Mouse (Mus musculus): ENCODE results near the gene Gm6040. TPM values are rescaled to one million over a fixed set of nuclear protein-coding genes. Genes with fewer than 3 reads are reported as not detected.

The Gm6040 gene
- polyA plus RNA-seq (2017; shearing (Covaris generic)), result not detected

DNA sequence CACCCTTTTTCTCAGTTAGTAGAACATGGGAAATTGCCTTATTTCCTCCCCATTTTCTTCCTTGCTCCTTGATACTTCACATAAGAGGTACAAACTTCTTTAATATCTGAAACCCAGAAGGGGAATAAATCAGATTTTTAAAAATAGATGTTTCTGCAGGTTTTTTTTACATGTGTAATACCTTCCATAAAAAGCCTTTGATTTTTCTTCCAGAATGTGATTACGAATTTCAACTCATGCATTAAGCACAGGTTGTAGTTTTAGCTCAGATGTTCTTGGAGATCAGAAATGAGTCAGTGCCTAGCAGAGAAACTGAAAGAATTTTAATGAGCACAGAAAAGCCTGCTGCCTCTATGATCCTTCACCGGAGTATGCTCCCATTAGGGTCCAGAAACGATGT, at the start of gene Gm6040:
TSS of gene Gm6040 (minus strand) at position 101 of the 400 bp plus-strand sequence.

DNA sequence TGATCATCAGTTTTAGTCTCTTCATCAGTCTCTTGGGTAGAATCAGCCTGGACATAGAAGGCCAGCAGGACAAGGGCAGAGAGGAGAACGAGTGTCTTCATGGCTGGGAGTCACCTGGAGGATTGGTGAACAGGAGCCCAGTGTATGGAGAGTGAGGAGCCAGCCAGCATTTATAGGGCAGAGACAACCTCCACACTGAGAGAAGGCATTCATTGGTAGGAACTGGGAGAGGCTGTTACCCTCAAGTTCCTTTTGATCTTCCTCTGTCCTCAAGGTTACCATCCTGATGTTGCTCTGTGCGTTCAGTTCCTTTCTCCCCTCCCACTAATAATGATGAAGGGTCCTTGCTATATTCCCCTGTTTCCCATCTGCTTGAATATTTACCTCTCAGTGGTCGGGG, 22.7 kb upstream of the Gm6040 start, which contains the start of gene AY761185:
TSS of gene AY761185 (minus strand) at position 101 of the 400 bp plus-strand sequence.

DNA sequence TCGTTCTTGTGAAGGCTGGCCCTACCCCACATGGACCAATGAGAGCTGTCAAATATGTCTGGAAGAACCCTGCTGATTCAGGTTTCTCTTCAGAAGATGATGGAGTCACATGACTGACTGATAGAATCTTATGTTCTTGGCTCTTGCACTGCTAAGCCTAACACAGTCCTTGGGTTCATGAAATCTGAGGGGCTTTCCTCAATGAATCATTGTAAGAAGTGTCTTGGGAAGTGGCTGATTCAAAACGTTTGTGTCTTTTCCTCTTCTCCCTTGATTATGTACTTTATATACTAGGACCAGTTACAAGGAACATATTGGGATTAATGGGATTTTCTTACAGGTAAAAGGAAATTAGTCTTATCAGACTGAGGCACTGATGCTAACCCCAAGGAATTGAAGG, 19.3 kb downstream of the Gm6040 start, which contains the start of gene Gm15056:
TSS of gene Gm15056 (minus strand) at position 101 of the 400 bp plus-strand sequence.

GRCm38 (mm10) chr8:20892369-20892768, 29.5 kb downstream of the Gm6040 start, which contains the start of gene Defb33:
TSS of gene Defb33 (plus strand) at chr8:20892669.

Other genes with a start within 250 kb of the Gm6040 start
- not detected for gene Defb33, start 29.4 kb downstream of the Gm6040 start, polyA plus RNA-seq (2017; shearing (Covaris generic))
- gene Gm15056, start 19.4 kb downstream of the Gm6040 start, polyA plus RNA-seq (2017; shearing (Covaris generic)), result not detected
- gene AY761185, start 22.6 kb upstream of the Gm6040 start, polyA plus RNA-seq (2017; shearing (Covaris generic)), result not detected
- gene Defa21, start 103.5 kb upstream of the Gm6040 start, polyA plus RNA-seq (2017; shearing (Covaris generic)), result not detected
- gene Defa23, start 133.0 kb upstream of the Gm6040 start, polyA plus RNA-seq (2017; shearing (Covaris generic)), result not detected
- gene Defa35, start 143.0 kb upstream of the Gm6040 start, polyA plus RNA-seq (2017; shearing (Covaris generic)), result not detected
- not detected for gene Defa25, start 162.4 kb upstream of the Gm6040 start, polyA plus RNA-seq (2017; shearing (Covaris generic))
- not detected for gene Gm14851, start 174.0 kb upstream of the Gm6040 start, polyA plus RNA-seq (2017; shearing (Covaris generic))
- gene Defa30, start 212.6 kb upstream of the Gm6040 start, polyA plus RNA-seq (2017; shearing (Covaris generic)), result not detected
- gene Defa22, start 240.2 kb upstream of the Gm6040 start, polyA plus RNA-seq (2017; shearing (Covaris generic)), result not detected

All from CD4-positive, CD25-positive, alpha-beta regulatory T cell, adult 9 weeks (primary cell).